In the genomic region with DNA sequence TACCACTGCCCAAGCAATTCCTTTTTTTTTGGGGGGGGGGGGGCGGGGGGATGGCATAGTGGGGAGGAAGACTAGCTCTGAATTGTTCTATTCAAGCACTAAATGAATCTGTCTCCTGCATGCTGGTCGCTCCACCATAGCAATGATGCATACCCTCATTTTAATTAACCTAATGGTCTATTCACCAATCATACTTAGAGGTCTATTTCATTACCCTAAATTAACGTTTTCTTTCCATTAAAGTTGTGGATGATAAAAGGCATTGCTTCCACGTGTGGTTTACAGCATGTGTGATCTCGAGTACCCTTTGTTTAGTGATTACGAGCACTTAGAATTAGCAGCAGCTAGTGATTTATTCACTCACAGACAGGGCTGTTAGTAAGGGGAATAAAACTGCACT, we compare ENCODE assay signal across 14 mouse cellular contexts.
"Had no signal": no experiment of that assay in that cellular context is flagged by ENCODE, and none has a peak within 500 bp of the region (broad histone marks: within the 10 kb centered on the region; RNA-seq: fewer than 3 reads in every experiment).

No protein-coding gene starts in this region.

- H3K4me3 ChIP-seq: left cerebral cortex, adult 2 months; limb, embryonic 10.5 days; midbrain, embryonic 10.5 days; midbrain, embryonic 15.5 days had no signal

- DNase-seq: kidney, adult 8-10 months; kidney, postnatal 25 days; lung, embryonic 14.5 days; lung, postnatal 10 days; lung, postnatal 4 days; right cerebral cortex, postnatal 4 days; spleen, adult 18-20 months; thymus, adult 18-20 months; thymus, postnatal 14 days had no signal

- ATAC-seq: midbrain, embryonic 15.5 days had no signal

- H3K9ac ChIP-seq: lung, embryonic 14.5 days; midbrain, embryonic 15.5 days had no signal

- H3K27me3 ChIP-seq: midbrain, embryonic 15.5 days had no signal

- H3K36me3 ChIP-seq: limb, embryonic 10.5 days; midbrain, embryonic 10.5 days; midbrain, embryonic 15.5 days had no signal

- H3K9me3 ChIP-seq: limb, embryonic 10.5 days; midbrain, embryonic 10.5 days; midbrain, embryonic 15.5 days had no signal

- H3K4me2 ChIP-seq: liver, embryonic 11.5 days; lung, embryonic 14.5 days; midbrain, embryonic 15.5 days had no signal

- H3K27ac ChIP-seq: left cerebral cortex, adult 2 months; limb, embryonic 10.5 days; midbrain, embryonic 10.5 days; midbrain, embryonic 15.5 days had no signal

- H3K4me1 ChIP-seq: midbrain, embryonic 15.5 days had no signal
